Mouse (Mus musculus): ENCODE data around the gene Crmp1.

- TF ChIP-seq EP300 (optimal IDR thresholded peaks at IDR 0.05) (no peak), CTCF (IDR thresholded peaks at IDR 0.05; ENCODE audit: low read depth) (peak; percentile 89)
Observed at GRCm38 (mm10) chr5:37298370-37298769, 56.6 kb downstream of the Crmp1 start.
